Mouse (Mus musculus) myocyte (in vitro differentiated cells): Measurements from ENCODE around the gene Hoxd3. TPM values are rescaled to one million over a fixed set of nuclear protein-coding genes. Genes with fewer than 3 reads are reported as not detected.

ENCODE experiments used
- H3K27me3 ChIP-seq: one replicate; pipeline ENCODE4 v1.6.1; 2011; ENCODE audit not compliant: control insufficient read depth, insufficient read depth, insufficient read length
- H3K36me3 ChIP-seq: one replicate; pipeline ENCODE4 v1.6.1; 2011; ENCODE audit not compliant: control insufficient read depth, insufficient read depth
- H3K4me2 ChIP-seq: one replicate; pipeline ENCODE4 v1.6.1; 2011; ENCODE audit warnings: low read depth, control low read depth
- H3K4me3 ChIP-seq: one replicate; pipeline ENCODE4 v1.5.1; 2011; ENCODE audit warnings: mild to moderate bottlenecking, control low read depth, moderate library complexity
- H3K79me2 ChIP-seq: one replicate; pipeline ENCODE4 v1.6.1; 2011; ENCODE audit not compliant: control insufficient read depth, insufficient read depth
- H3ac ChIP-seq: one replicate; pipeline ENCODE4 v1.6.1; 2011; ENCODE audit not compliant: control insufficient read depth, insufficient read length
- CEBPB ChIP-seq: IDR thresholded peaks from 2 replicates; pipeline ENCODE4 v1.6.1; 2011; ENCODE audit warnings: mild to moderate bottlenecking, moderate library complexity; ENCODE audit not compliant: poor library complexity, insufficient read depth, severe bottlenecking
- E2F4 ChIP-seq: IDR thresholded peaks from one replicate; pipeline ENCODE4 v1.6.1; 2011; ENCODE audit warnings: mild to moderate bottlenecking, control low read depth, moderate library complexity; ENCODE audit not compliant: insufficient read depth
- MAX ChIP-seq: IDR thresholded peaks from one replicate; pipeline ENCODE4 v1.6.1; 2011; ENCODE audit warnings: low read depth, mild to moderate bottlenecking, control low read depth
- MYOD1 ChIP-seq, 3 experiments: IDR thresholded peaks; one replicate each; pipeline ENCODE4 v1.6.1; 2011; ENCODE audit warnings: control low read depth in 2 of 3, low read depth in 2 of 3, mild to moderate bottlenecking in 2 of 3, moderate library complexity in 1 of 3; ENCODE audit not compliant: insufficient read length in 2 of 3, control insufficient read depth in 1 of 3
- MYOG ChIP-seq, 3 experiments: IDR thresholded peaks; one replicate each; pipeline ENCODE4 v1.6.1; 2011; ENCODE audit warnings: control low read depth in 2 of 3, low read depth in 2 of 3, mild to moderate bottlenecking in 2 of 3; ENCODE audit not compliant: insufficient read length in 2 of 3, control insufficient read depth in 1 of 3, insufficient read depth in 1 of 3
- POLR2A ChIP-seq: IDR thresholded peaks from one replicate; pipeline ENCODE4 v1.6.1; 2011; ENCODE audit warnings: low read depth, mild to moderate bottlenecking, control low read depth, moderate library complexity; ENCODE audit not compliant: insufficient read length
- POLR2AphosphoS2 ChIP-seq: IDR thresholded peaks from one replicate; pipeline ENCODE4 v1.6.1; 2011; ENCODE audit warnings: low read depth, control low read depth; ENCODE audit not compliant: insufficient read length
- REST ChIP-seq: IDR thresholded peaks from one replicate; pipeline ENCODE4 v1.6.1; 2011; ENCODE audit warnings: mild to moderate bottlenecking, control low read depth, moderate library complexity; ENCODE audit not compliant: insufficient read depth, insufficient read length
- SRF ChIP-seq: IDR thresholded peaks from one replicate; pipeline ENCODE4 v1.6.1; 2011; ENCODE audit warnings: low read depth; ENCODE audit not compliant: control insufficient read depth, insufficient read length
- TCF12 ChIP-seq: IDR thresholded peaks from one replicate; pipeline ENCODE4 v1.6.1; 2011; ENCODE audit warnings: mild to moderate bottlenecking, control low read depth; ENCODE audit not compliant: poor library complexity, insufficient read depth, severe bottlenecking
- TCF3 ChIP-seq: IDR thresholded peaks from one replicate; pipeline ENCODE4 v1.6.1; 2011; ENCODE audit warnings: low read depth, control low read depth; ENCODE audit not compliant: insufficient read length
- USF1 ChIP-seq: IDR thresholded peaks from one replicate; pipeline ENCODE4 v1.6.1; 2011; ENCODE audit warnings: low read depth, mild to moderate bottlenecking, control low read depth, moderate library complexity
- polyA plus RNA-seq: library from polyadenylated mRNA; unstranded; fragments of >200 nt; fragmentation: generic; extraction: Trizol; gene quantifications from one replicate; pipeline ENCODE4 v1.2.1, GENCODE M21; 2012; ENCODE audit warnings: missing spikeins

Hoxd3 gene
- polyA plus RNA-seq, 1 experiment: not detected

GRCm38 (mm10) chr2:74737578-74738070, 25.9 kb downstream of the Hoxd3 start:
- Histone ChIP-seq H3K4me2 (no peak overlapping the region), H3K36me3 (no peaks in the 10 kb centered on the region), H3K4me3 (no peak overlapping the region), H3K79me2 (no peaks in the 10 kb centered on the region), H3ac (no peak overlapping the region), H3K27me3 (peaks cover 71% of the 10 kb centered on the region)
- no peak for TF ChIP-seq CEBPB
- no peak for TF ChIP-seq SRF
- no peak for TF ChIP-seq REST
- TF ChIP-seq MYOG (IDR thresholded peaks at IDR 0.05; ENCODE audit: control insufficient read depth in 1 of 3, insufficient read depth in 1 of 3, insufficient read length in 2 of 3, low read depth in 2 of 3): no peak
- TF ChIP-seq MAX: no peak
- TF ChIP-seq TCF3: no peak
- no peak for TF ChIP-seq POLR2AphosphoS2
- no peak for TF ChIP-seq POLR2A
- no peak for TF ChIP-seq USF1
- TF ChIP-seq TCF12: no peak
- no peak for TF ChIP-seq E2F4
- no peak for TF ChIP-seq MYOD1 (IDR thresholded peaks at IDR 0.05; ENCODE audit: control insufficient read depth in 1 of 3, insufficient read length in 2 of 3, low read depth in 2 of 3)

GRCm38 (mm10) chr2:74738623-74739475, 27.1 kb downstream of the Hoxd3 start:
- no peak overlapping the region for H3ac ChIP-seq
- peaks cover 61% of the 10 kb centered on the region for H3K27me3 ChIP-seq
- H3K79me2 ChIP-seq: no peaks in the 10 kb centered on the region
- TF ChIP-seq REST: no peak
- no peak overlapping the region for H3K4me3 ChIP-seq
- no peak overlapping the region for H3K4me2 ChIP-seq
- no peaks in the 10 kb centered on the region for H3K36me3 ChIP-seq

GRCm38 (mm10) chr2:74739476-74739800, 27.7 kb downstream of the Hoxd3 start:
- H3K79me2 ChIP-seq: no peaks in the 10 kb centered on the region
- H3K4me2 ChIP-seq: no peak overlapping the region
- TF ChIP-seq SRF: no peak
- TF ChIP-seq POLR2AphosphoS2: no peak
- no peak for TF ChIP-seq MYOD1 (IDR thresholded peaks at IDR 0.05; ENCODE audit: control insufficient read depth in 1 of 3, insufficient read length in 2 of 3, low read depth in 2 of 3)
- no peak for TF ChIP-seq USF1
- TF ChIP-seq REST: no peak
- TF ChIP-seq MAX: no peak
- TF ChIP-seq TCF12: no peak
- TF ChIP-seq MYOG (IDR thresholded peaks at IDR 0.05; ENCODE audit: control insufficient read depth in 1 of 3, insufficient read depth in 1 of 3, insufficient read length in 2 of 3, low read depth in 2 of 3): no peak
- TF ChIP-seq TCF3: no peak
- TF ChIP-seq POLR2A: no peak
- TF ChIP-seq CEBPB: no peak
- TF ChIP-seq E2F4: no peak
- no peak overlapping the region for H3ac ChIP-seq
- H3K4me3 ChIP-seq: no peak overlapping the region
- H3K27me3 ChIP-seq: peaks cover 55% of the 10 kb centered on the region
- no peaks in the 10 kb centered on the region for H3K36me3 ChIP-seq

GRCm38 (mm10) chr2:74739869-74740268, 28.1 kb downstream of the Hoxd3 start:
- H3K27me3 ChIP-seq: peaks cover 51% of the 10 kb centered on the region
- no peaks in the 10 kb centered on the region for H3K36me3 ChIP-seq
- TF ChIP-seq E2F4 (no peak), TCF3 (no peak), USF1 (no peak), POLR2AphosphoS2 (no peak), CEBPB (no peak), SRF (no peak), MYOG (IDR thresholded peaks at IDR 0.05; ENCODE audit: control insufficient read depth in 1 of 3, insufficient read depth in 1 of 3, insufficient read length in 2 of 3, low read depth in 2 of 3) (no peak), MAX (no peak), POLR2A (no peak), REST (no peak), MYOD1 (IDR thresholded peaks at IDR 0.05; ENCODE audit: control insufficient read depth in 1 of 3, insufficient read length in 2 of 3, low read depth in 2 of 3) (no peak), TCF12 (no peak)
- no peak overlapping the region for H3K4me3 ChIP-seq
- H3K79me2 ChIP-seq: no peaks in the 10 kb centered on the region
- no peak overlapping the region for H3ac ChIP-seq
- no peak overlapping the region for H3K4me2 ChIP-seq
